Mouse (Mus musculus): ENCODE measurements around the gene Plekhb2. TPM values are rescaled to one million over a fixed set of nuclear protein-coding genes. Genes with fewer than 3 reads are reported as not detected.

Plekhb2 gene
- total RNA-seq (2021): 100 to 1,000 TPM; 197 to 199 TPM

GRCm38 (mm10) chr1:34849745-34850342 is at the start of gene Plekhb2:
Gene Plekhb2 (plus strand): TSS chr1:34849976.
- DNase-seq: peak; percentile 87

GRCm38 (mm10) chr1:34801616-34802289 is 48.0 kb upstream of the Plekhb2 start:
- DNase-seq: peak; percentile 69 to 73

GRCm38 (mm10) chr1:34802290-34802642 is 47.5 kb upstream of the Plekhb2 start:
- DNase-seq: peak in 1 of 2 experiments; percentile 69

- no peak for DNase-seq
Measured at GRCm38 (mm10) chr1:34804863-34805262, 44.9 kb upstream of the Plekhb2 start.

GRCm38 (mm10) chr1:34805931-34806520 is 43.8 kb upstream of the Plekhb2 start:
- DNase-seq: no peak

- DNase-seq: no peak
Measured at GRCm38 (mm10) chr1:34808445-34808844, 41.3 kb upstream of the Plekhb2 start.

- no peak for DNase-seq
Measured at GRCm38 (mm10) chr1:34810293-34810692, 39.5 kb upstream of the Plekhb2 start.

- DNase-seq: no peak
Measured at GRCm38 (mm10) chr1:34811035-34811434, 38.7 kb upstream of the Plekhb2 start.

- DNase-seq: no peak
Measured at GRCm38 (mm10) chr1:34811581-34811980, 38.2 kb upstream of the Plekhb2 start.

GRCm38 (mm10) chr1:34812407-34813247 is 37.1 kb upstream of the Plekhb2 start:
- no peak for DNase-seq

- DNase-seq: no peak
Measured at GRCm38 (mm10) chr1:34815843-34816242, 33.9 kb upstream of the Plekhb2 start.

GRCm38 (mm10) chr1:34819225-34819910 is 30.4 kb upstream of the Plekhb2 start:
- no peak for DNase-seq

- no peak for DNase-seq
Measured at GRCm38 (mm10) chr1:34821411-34821810, 28.4 kb upstream of the Plekhb2 start.

- no peak for DNase-seq
Measured at GRCm38 (mm10) chr1:34822003-34822402, 27.8 kb upstream of the Plekhb2 start.

- no peak for DNase-seq
Measured at GRCm38 (mm10) chr1:34822746-34823145, 27.0 kb upstream of the Plekhb2 start.

- peak in 1 of 2 experiments; percentile 6 for DNase-seq
Measured at GRCm38 (mm10) chr1:34823353-34823752, 26.4 kb upstream of the Plekhb2 start.

GRCm38 (mm10) chr1:34824208-34824607 is 25.6 kb upstream of the Plekhb2 start:
- no peak for DNase-seq

- no peak for DNase-seq
Measured at GRCm38 (mm10) chr1:34825909-34826308, 23.9 kb upstream of the Plekhb2 start.

GRCm38 (mm10) chr1:34827900-34828299 is 21.9 kb upstream of the Plekhb2 start:
- DNase-seq: no peak

GRCm38 (mm10) chr1:34828528-34829294 is 21.1 kb upstream of the Plekhb2 start:
- no peak for DNase-seq

GRCm38 (mm10) chr1:34830934-34831333 is 18.8 kb upstream of the Plekhb2 start:
- DNase-seq: no peak

GRCm38 (mm10) chr1:34831381-34831780 is 18.4 kb upstream of the Plekhb2 start:
- no peak for DNase-seq

All from layer of hippocampus, postnatal 36 days (tissue).